In genomic region chr4:135591610-135592304, GRCm38 (mm10) we compare ENCODE assay signal across 16 mouse cellular contexts. TPM values are rescaled to one million over a fixed set of nuclear protein-coding genes. Genes with fewer than 3 reads are reported as not detected.
DNase-seq lines count a peak whose midpoint lies in the region; ATAC-seq and TF ChIP-seq lines count a peak whose summit lies in the region.
"Had no signal": no experiment of that assay in that cellular context is flagged by ENCODE, and none has a peak within 500 bp of the region (broad histone marks: within the 10 kb centered on the region; RNA-seq: fewer than 3 reads in every experiment).

No protein-coding gene starts in this region.

- DNase-seq in kidney, postnatal 0 days (ENCODE audit: low spot score), result no peak
- DNase-seq in retina, embryonic 14.5 days (ENCODE audit: low spot score), result peak; percentile 35
- no peak for DNase-seq in retina, postnatal 1 day
- DNase-seq in ES-CJ7 (ENCODE audit: low read depth, low spot score), result peak; percentile 67
- no peak for DNase-seq in adipocyte (ENCODE audit: low spot score)
- DNase-seq: forebrain, postnatal 0 days; gastrocnemius, adult 2 months; kidney, adult 9 months; right cerebral cortex, adult 18-20 months; thymus, adult 2 months had no signal

- no peak overlapping the region for H3K4me2 ChIP-seq in kidney, postnatal 0 days (ENCODE audit: low read length)
- no peak overlapping the region for H3K4me2 ChIP-seq in kidney, embryonic 15.5 days
- no peak overlapping the region for H3K4me2 ChIP-seq in stomach, embryonic 16.5 days (ENCODE audit: low read depth, low read length)
- H3K4me2 ChIP-seq: midbrain, embryonic 11.5 days had no signal

- WGBS in kidney, postnatal 0 days, result 48% methylated on average over 8 of the region's 8 CpGs
- 48% methylated on average over 8 of the region's 8 CpGs for WGBS in kidney, embryonic 15.5 days
- 50% methylated on average over 8 of the region's 8 CpGs for WGBS in stomach, embryonic 16.5 days

- H3K36me3 ChIP-seq in kidney, postnatal 0 days (ENCODE audit: insufficient read depth, low read length), result no peaks in the 10 kb centered on the region
- no peaks in the 10 kb centered on the region for H3K36me3 ChIP-seq in kidney, embryonic 15.5 days
- H3K36me3 ChIP-seq in stomach, embryonic 16.5 days (ENCODE audit: control insufficient read depth, insufficient read depth, low read length), result no peaks in the 10 kb centered on the region
- H3K36me3 ChIP-seq: heart, embryonic 10.5 days had no signal

- no peak overlapping the region for H3K9ac ChIP-seq in kidney, postnatal 0 days (ENCODE audit: low read depth, low read length)
- H3K9ac ChIP-seq in kidney, embryonic 15.5 days, result no peak overlapping the region
- no peak overlapping the region for H3K9ac ChIP-seq in stomach, embryonic 16.5 days (ENCODE audit: low read length)
- H3K9ac ChIP-seq: forebrain, postnatal 0 days had no signal

- H3K9me3 ChIP-seq in kidney, postnatal 0 days (replicated peaks; ENCODE audit: low read length), result no peaks in the 10 kb centered on the region
- no peaks in the 10 kb centered on the region for H3K9me3 ChIP-seq in kidney, embryonic 15.5 days (replicated peaks)
- 0 out of 2 replicates have a peak, but pooled peaks cover 4% of the 10 kb centered on the region for H3K9me3 ChIP-seq in stomach, embryonic 16.5 days (replicated peaks; ENCODE audit: control insufficient read depth, low read length)

- ATAC-seq in kidney, postnatal 0 days (replicated peaks; ENCODE audit: low FRiP score, low read depth), result no peak
- no peak for ATAC-seq in kidney, embryonic 15.5 days (replicated peaks; ENCODE audit: low FRiP score)
- ATAC-seq in stomach, embryonic 16.5 days (ENCODE audit: insufficient read depth, low FRiP score), result no peak
- no peak for ATAC-seq in monocyte, adult 5-6 weeks (replicated peaks; ENCODE audit: insufficient number of reproducible peaks, low FRiP score, low TSS enrichment, poor library complexity, severe bottlenecking)
- ATAC-seq: forebrain, postnatal 0 days; hindbrain, embryonic 16.5 days had no signal

- H3K4me3 ChIP-seq in kidney, postnatal 0 days (replicated peaks; ENCODE audit: low read depth, low read length), result no peak overlapping the region
- H3K4me3 ChIP-seq in kidney, embryonic 15.5 days (replicated peaks), result no peak overlapping the region
- no peak overlapping the region for H3K4me3 ChIP-seq in stomach, embryonic 16.5 days (replicated peaks; ENCODE audit: low read length)
- H3K4me3 ChIP-seq: gastrocnemius, adult 2 months; heart, embryonic 10.5 days had no signal

- H3K27ac ChIP-seq in kidney, postnatal 0 days, result no peak overlapping the region
- H3K27ac ChIP-seq in kidney, embryonic 15.5 days, result no peak overlapping the region
- H3K27ac ChIP-seq in stomach, embryonic 16.5 days (ENCODE audit: low read length), result peak overlapping the region; percentile 34; the same call in 1 of the 2 replicates
- H3K27ac ChIP-seq: gastrocnemius, adult 2 months; heart, embryonic 10.5 days had no signal

- H3K4me1 ChIP-seq in kidney, postnatal 0 days (replicated peaks; ENCODE audit: insufficient read depth, low read length), result no peaks in the 10 kb centered on the region
- peaks cover 14% of the 10 kb centered on the region; the same call in 1 of the 2 replicates for H3K4me1 ChIP-seq in kidney, embryonic 15.5 days
- H3K4me1 ChIP-seq in stomach, embryonic 16.5 days (ENCODE audit: control insufficient read depth, insufficient read depth, low read length), result 0 out of 2 replicates have a peak, but pooled peaks cover 9% of the 10 kb centered on the region

- H3K27me3 ChIP-seq in kidney, postnatal 0 days (ENCODE audit: insufficient read depth, low read length), result no peaks in the 10 kb centered on the region
- no peaks in the 10 kb centered on the region for H3K27me3 ChIP-seq in kidney, embryonic 15.5 days
- no peaks in the 10 kb centered on the region for H3K27me3 ChIP-seq in stomach, embryonic 16.5 days (ENCODE audit: control insufficient read depth, insufficient read depth, low read length)

- TF ChIP-seq CTCF in kidney, postnatal 0 days (IDR thresholded peaks at IDR 0.05; ENCODE audit: low read depth), result peak; percentile 53; the same call in 1 of the 2 replicates

RNA-seq across cellular contexts. Expression of gene Grhl3, which starts 18.3 kb away (rescaled TPM):
- 3.6 and 4.6 TPM in 2 replicates for polyA plus RNA-seq in kidney, postnatal 0 days (2015; fragmentation: Nextera tagmentation; extraction: Ambion mirVana)
- 2.0 and 3.4 TPM in 2 replicates for polyA plus RNA-seq in kidney, embryonic 15.5 days (2015; fragmentation: Nextera tagmentation; extraction: Ambion mirVana)
- 54.1 and 74.1 TPM in 2 replicates for polyA plus RNA-seq in stomach, embryonic 16.5 days (2015; fragmentation: Nextera tagmentation; extraction: Ambion mirVana)
- total RNA-seq in monocyte, adult 5-6 weeks (2017), result 0.38 TPM in 1 of 3 replicates, not detected in the others
- total RNA-seq: gastrocnemius, adult 2 months had no signal

Comparison
In these comparisons a context has a peak if more than half of its experiments do, and no peak if none do; other contexts are left out.
1. DNase-seq: peak in retina, embryonic 14.5 days (single experiment) and ES-CJ7 (single experiment); none in kidney, postnatal 0 days (single experiment), retina, postnatal 1 day (single experiment) and adipocyte (single experiment).